20 mouse cellular contexts compared by ENCODE assay signal in the genomic region with DNA sequence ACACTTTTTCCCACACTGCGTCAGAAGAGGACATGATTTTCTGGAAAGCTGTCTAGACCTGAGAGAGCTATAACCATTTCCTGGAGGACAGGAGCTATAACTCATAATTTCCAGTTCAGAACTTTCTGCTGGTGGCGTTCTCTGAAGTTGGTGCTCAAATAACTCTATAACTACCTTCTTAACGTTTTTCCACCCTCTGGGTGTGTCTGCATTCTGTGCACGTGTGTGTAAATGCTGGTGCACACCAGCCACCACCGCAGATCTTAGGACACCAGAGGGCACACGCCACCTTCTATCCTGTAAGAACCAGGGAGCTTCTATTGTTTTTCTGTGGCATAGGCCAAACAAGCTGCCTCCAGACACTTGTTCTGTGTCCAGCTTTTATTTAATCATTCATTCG. TPM values are rescaled to one million over a fixed set of nuclear protein-coding genes. Genes with fewer than 3 reads are reported as not detected.
DNase-seq lines count a peak whose midpoint lies in the region; ATAC-seq and TF ChIP-seq lines count a peak whose summit lies in the region.
"Had no signal": no experiment of that assay in that cellular context is flagged by ENCODE, and none has a peak within 500 bp of the region (broad histone marks: within the 10 kb centered on the region; RNA-seq: fewer than 3 reads in every experiment).

No protein-coding gene starts in this region.

- H3K4me1 ChIP-seq in hindbrain, embryonic 12.5 days: peaks cover under 1% of the 10 kb centered on the region

- WGBS in hindbrain, embryonic 12.5 days: 89% methylated on average over 7 of the region's 7 CpGs

- no peak for ATAC-seq in hindbrain, embryonic 12.5 days (ENCODE audit: low FRiP score)
- ATAC-seq: forebrain, embryonic 13.5 days; forebrain, postnatal 0 days had no signal

- no peak overlapping the region for H3K4me2 ChIP-seq in hindbrain, embryonic 12.5 days (replicated peaks)
- H3K4me2 ChIP-seq: forebrain, embryonic 13.5 days; heart, embryonic 12.5 days; hindbrain, embryonic 15.5 days had no signal

- peak; percentile 71 for DNase-seq in CD4-positive helper T cell, adult 2 months (ENCODE audit: low read depth, low spot score)
- peak; percentile 64 for DNase-seq in CD4-positive, CD25-positive, alpha-beta regulatory T cell, adult 2 months (ENCODE audit: low read depth, low spot score)
- peak; percentile 60 for DNase-seq in T-cell, adult 2 months (ENCODE audit: low spot score)
- DNase-seq in naive thymus-derived CD4-positive, alpha-beta T cell, adult 2 months (ENCODE audit: low read depth): peak; percentile 73
- DNase-seq in spleen, postnatal 36 days (ENCODE audit: low spot score in 2 of 2): no peak
- no peak for DNase-seq in gastrocnemius, adult 2 months
- DNase-seq: adrenal gland, postnatal 25 days; cerebellum, adult 18-20 months; cerebellum, adult 9-11 months; cerebellum, postnatal 36 days; forebrain, postnatal 0 days; gastrocnemius, postnatal 25 days had no signal

- no peaks in the 10 kb centered on the region for H3K27me3 ChIP-seq in hindbrain, embryonic 12.5 days
- H3K27me3 ChIP-seq: CH12.LX; forebrain, embryonic 13.5 days; heart, embryonic 12.5 days; hindbrain, embryonic 15.5 days had no signal

- H3K4me3 ChIP-seq in gastrocnemius, adult 2 months: no peak overlapping the region
- H3K4me3 ChIP-seq in hindbrain, embryonic 12.5 days: no peak overlapping the region
- H3K4me3 ChIP-seq: embryonic facial prominence, embryonic 10.5 days; forebrain, embryonic 13.5 days; heart, embryonic 12.5 days; hindbrain, embryonic 10.5 days; hindbrain, embryonic 15.5 days had no signal

- H3K27ac ChIP-seq in gastrocnemius, adult 2 months: no peak overlapping the region
- H3K27ac ChIP-seq in hindbrain, embryonic 12.5 days: no peak overlapping the region
- H3K27ac ChIP-seq: embryonic facial prominence, embryonic 10.5 days; forebrain, embryonic 13.5 days; hindbrain, embryonic 10.5 days; hindbrain, embryonic 15.5 days had no signal

- intact Hi-C loops in gastrocnemius, adult 2 months (cut with DNase I): no loop called here

- H3K9ac ChIP-seq in hindbrain, embryonic 12.5 days: no peak overlapping the region
- H3K9ac ChIP-seq: forebrain, embryonic 13.5 days; forebrain, postnatal 0 days; heart, embryonic 12.5 days; hindbrain, embryonic 15.5 days had no signal

- no peak for TF ChIP-seq CTCF in gastrocnemius, adult 2 months (IDR thresholded peaks at IDR 0.05)

- no peaks in the 10 kb centered on the region for H3K36me3 ChIP-seq in hindbrain, embryonic 12.5 days
- H3K36me3 ChIP-seq: heart, embryonic 12.5 days; hindbrain, embryonic 15.5 days had no signal

- H3K9me3 ChIP-seq in hindbrain, embryonic 12.5 days (replicated peaks): no peaks in the 10 kb centered on the region
- H3K9me3 ChIP-seq: forebrain, embryonic 13.5 days; G1E; hindbrain, embryonic 15.5 days had no signal

RNA-seq across cellular contexts. Expression of a gene that starts 11.5 kb away (rescaled TPM):
- 100 to 1,000 TPM in 1 of 2 experiments, 10 to 100 TPM in 1; 59.4 to 114 TPM for total RNA-seq in gastrocnemius, adult 2 months (2021)
- 36.5 and 37.1 TPM in 2 replicates for polyA plus RNA-seq in hindbrain, embryonic 12.5 days (2016; fragmentation: Nextera tagmentation; extraction: Ambion mirVana)

RNA-seq across cellular contexts. Expression of a gene that starts 20.3 kb away (rescaled TPM):
- total RNA-seq in gastrocnemius, adult 2 months (2021): 100 to 1,000 TPM; 105 to 106 TPM
- polyA plus RNA-seq in hindbrain, embryonic 12.5 days (2016; fragmentation: Nextera tagmentation; extraction: Ambion mirVana): 172 and 177 TPM in 2 replicates

Comparison
In these comparisons a context has a peak if more than half of its experiments do, and no peak if none do; other contexts are left out.
1. DNase-seq: peak in CD4-positive helper T cell, adult 2 months (single experiment), CD4-positive, CD25-positive, alpha-beta regulatory T cell, adult 2 months (single experiment), T-cell, adult 2 months (single experiment) and naive thymus-derived CD4-positive, alpha-beta T cell, adult 2 months (single experiment); none in spleen, postnatal 36 days (0 of 2) and gastrocnemius, adult 2 months (single experiment).